In the genomic region with DNA sequence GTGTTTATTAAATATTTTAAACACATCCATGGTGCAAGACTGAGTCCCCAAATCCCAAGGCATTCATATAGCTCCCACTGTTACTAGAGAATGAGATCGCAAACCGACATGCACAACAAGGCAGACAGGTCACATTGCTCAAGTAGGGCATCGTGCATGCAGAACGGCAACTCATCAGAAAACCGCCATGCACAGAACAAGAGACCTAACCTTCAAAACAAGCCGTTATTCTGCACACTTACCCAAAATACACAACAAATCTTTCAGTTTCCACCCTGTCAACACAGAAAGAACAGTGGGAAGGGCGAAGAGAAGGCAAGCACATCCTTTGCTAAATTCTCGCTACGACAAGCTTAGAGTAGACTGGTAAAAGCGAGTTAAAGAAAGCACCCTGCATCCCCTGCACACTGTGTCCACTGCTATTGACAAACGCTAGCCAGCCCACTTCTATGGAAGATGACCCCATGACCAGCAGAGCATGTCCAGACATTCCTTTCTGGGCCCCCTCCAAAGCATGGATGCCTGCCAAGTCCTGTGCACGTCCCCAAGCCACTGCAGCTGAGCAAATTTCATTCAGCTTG, we compare ENCODE assay signal across 7 mouse cellular contexts.
DNase-seq lines count a peak whose midpoint lies in the region; ATAC-seq lines count a peak whose summit lies in the region.

No protein-coding gene starts in this region.

- H3K4me2 ChIP-seq in lung, embryonic 15.5 days: peak overlapping the region; percentile 47

- intact Hi-C loops in heart, postnatal 10 days (cut with DNase I): no loop called here

- H3K4me1 ChIP-seq in lung, embryonic 15.5 days: 0 out of 2 replicates have a peak, but pooled peaks cover 5% of the 10 kb centered on the region

- no peaks in the 10 kb centered on the region for H3K9me3 ChIP-seq in lung, embryonic 15.5 days

- no peak for DNase-seq in lung, postnatal 36 days
- peak; percentile 57 for DNase-seq in embryo, embryonic 9.5 days (ENCODE audit: extremely low spot score)
- peak; percentile 42 to 47 for DNase-seq in heart, postnatal 10 days
- peak; percentile 58 to 65 for DNase-seq in kidney, postnatal 36 days
- peak; percentile 39 for DNase-seq in retina, postnatal 7 days (ENCODE audit: low read depth, low spot score)

- ATAC-seq in lung, embryonic 15.5 days (ENCODE audit: borderline replicate concordance, extremely low read depth, low FRiP score, low TSS enrichment): peak; percentile 87
- no peak for ATAC-seq in erythroblast, adult 5-6 weeks (replicated peaks; ENCODE audit: low FRiP score, poor library complexity, severe bottlenecking)

- H3K27ac ChIP-seq in lung, embryonic 15.5 days: no peak overlapping the region

- H3K36me3 ChIP-seq in lung, embryonic 15.5 days: no peaks in the 10 kb centered on the region

- H3K27me3 ChIP-seq in lung, embryonic 15.5 days: no peaks in the 10 kb centered on the region

- WGBS in lung, embryonic 15.5 days: 42% methylated on average over 12 of the region's 12 CpGs

- H3K4me3 ChIP-seq in lung, embryonic 15.5 days: peak overlapping the region; percentile 10; the same call in 1 of the 2 replicates

- no peak overlapping the region for H3K9ac ChIP-seq in lung, embryonic 15.5 days
